Mouse (Mus musculus): ENCODE measurements at regions not wholly inside any gene's neighbourhood (a gene's known extent, or its start where the extent isn't known, plus 50 kb on each side); places are given as distances from the start of the nearest gene placed in this dataset.

- no peaks in the 10 kb centered on the region for H3K27me3 ChIP-seq (ENCODE audit: control insufficient read depth, insufficient read depth, low read length)
- H3K27ac ChIP-seq (ENCODE audit: insufficient read depth, low read length) = no peak overlapping the region
- no peak overlapping the region for H3K4me3 ChIP-seq (replicated peaks; ENCODE audit: insufficient read depth, low read depth, low read length)
- TF ChIP-seq CTCF (IDR thresholded peaks at IDR 0.05; ENCODE audit: borderline replicate concordance, insufficient read depth, low read depth, low read length) (no peak), POLR2A (IDR thresholded peaks at IDR 0.05; ENCODE audit: borderline replicate concordance, insufficient read depth, low read length) (no peak)
- DNase-seq = no peak
- peaks cover 3% of the 10 kb centered on the region; the same call in 1 of the 2 replicates for H3K4me1 ChIP-seq (ENCODE audit: control insufficient read depth, insufficient read depth, low read length)
Observed at GRCm38 (mm10) chr13:45196363-45196762, 117.9 kb downstream of the Gm9817 start.

- TF ChIP-seq CTCF (IDR thresholded peaks at IDR 0.05; ENCODE audit: borderline replicate concordance, insufficient read depth, low read depth, low read length) = no peak
- TF ChIP-seq POLR2A (IDR thresholded peaks at IDR 0.05; ENCODE audit: borderline replicate concordance, insufficient read depth, low read length) = no peak
- H3K27me3 ChIP-seq (ENCODE audit: control insufficient read depth, insufficient read depth, low read length) = no peaks in the 10 kb centered on the region
- no peak overlapping the region for H3K4me3 ChIP-seq (replicated peaks; ENCODE audit: insufficient read depth, low read depth, low read length)
- peak; percentile 44 to 63 for DNase-seq
- WGBS = 38% methylated on average over 9 of the region's 9 CpGs
- H3K4me1 ChIP-seq (ENCODE audit: control insufficient read depth, insufficient read depth, low read length) = peaks cover 3% of the 10 kb centered on the region; the same call in 1 of the 2 replicates
- H3K27ac ChIP-seq (ENCODE audit: insufficient read depth, low read length) = no peak overlapping the region
Observed at GRCm38 (mm10) chr13:45200511-45201120, 122.1 kb downstream of the Gm9817 start.

DNA sequence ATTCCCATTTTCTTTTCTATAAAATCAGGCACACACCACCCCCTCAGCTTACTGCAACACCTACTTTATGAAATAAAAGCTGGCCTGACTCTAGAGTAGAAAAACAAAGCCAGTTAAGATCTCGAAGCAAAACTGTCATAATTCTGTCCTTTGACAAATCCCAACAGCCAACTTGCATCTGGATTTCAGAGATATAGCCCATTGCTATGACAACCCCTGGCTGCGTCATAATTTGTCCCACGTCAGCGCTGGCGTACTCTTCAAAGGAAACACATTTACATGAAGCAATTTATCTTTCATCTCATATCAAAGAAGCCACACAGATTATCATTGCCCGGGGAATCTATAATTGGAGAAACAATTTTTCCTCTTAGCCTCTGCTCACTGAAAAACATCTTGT lies 126.4 kb downstream of the Gm9817 start:
- TF ChIP-seq POLR2A (IDR thresholded peaks at IDR 0.05; ENCODE audit: borderline replicate concordance, insufficient read depth, low read length) (no peak), CTCF (IDR thresholded peaks at IDR 0.05; ENCODE audit: borderline replicate concordance, insufficient read depth, low read depth, low read length) (no peak)
- H3K27me3 ChIP-seq (ENCODE audit: control insufficient read depth, insufficient read depth, low read length) = no peaks in the 10 kb centered on the region
- no peak for DNase-seq
- H3K4me1 ChIP-seq (ENCODE audit: control insufficient read depth, insufficient read depth, low read length) = peaks cover 3% of the 10 kb centered on the region; the same call in 1 of the 2 replicates
- H3K4me3 ChIP-seq (replicated peaks; ENCODE audit: insufficient read depth, low read depth, low read length) = no peak overlapping the region
- no peak overlapping the region for H3K27ac ChIP-seq (ENCODE audit: insufficient read depth, low read length)
- WGBS = 87% methylated on average over 6 of the region's 6 CpGs

- WGBS = 95% methylated on average over 5 of the region's 5 CpGs
- no peak overlapping the region for H3K4me3 ChIP-seq (replicated peaks; ENCODE audit: insufficient read depth, low read depth, low read length)
Observed at GRCm38 (mm10) chr13:45208540-45209197, 130.2 kb downstream of the Gm9817 start.

DNA sequence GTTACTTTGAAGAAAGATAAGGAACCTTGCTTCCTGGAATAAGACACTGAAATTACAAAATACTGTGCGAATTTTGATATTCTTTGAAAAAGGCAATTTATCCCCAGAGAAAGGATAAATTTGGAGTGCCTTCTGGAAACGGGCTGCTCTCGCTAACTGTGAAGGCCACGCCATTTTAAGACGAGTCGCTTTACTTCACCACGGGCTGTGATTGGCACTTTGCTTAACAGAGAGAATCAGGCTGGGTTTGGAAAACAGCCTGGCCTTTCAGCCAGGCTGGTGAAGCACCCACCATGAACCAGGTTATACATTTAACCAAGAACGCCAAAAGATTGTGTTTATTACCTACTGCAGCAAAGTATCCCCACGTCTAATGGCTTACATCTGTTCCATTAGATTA lies 132.7 kb downstream of the Gm9817 start:
- DNase-seq = no peak
- Histone ChIP-seq H3K27me3 (ENCODE audit: control insufficient read depth, insufficient read depth, low read length) (no peaks in the 10 kb centered on the region), H3K4me3 (replicated peaks; ENCODE audit: insufficient read depth, low read depth, low read length) (no peak overlapping the region), H3K27ac (ENCODE audit: insufficient read depth, low read length) (no peak overlapping the region), H3K4me1 (ENCODE audit: control insufficient read depth, insufficient read depth, low read length) (no peaks in the 10 kb centered on the region)
- TF ChIP-seq POLR2A (IDR thresholded peaks at IDR 0.05; ENCODE audit: borderline replicate concordance, insufficient read depth, low read length) = no peak
- TF ChIP-seq CTCF (IDR thresholded peaks at IDR 0.05; ENCODE audit: borderline replicate concordance, insufficient read depth, low read depth, low read length) = no peak
- 89% methylated on average over 9 of the region's 9 CpGs for WGBS

More at GRCm38 (mm10) chr13:45208540-45209197, 130.2 kb downstream of the Gm9817 start:
- no peaks in the 10 kb centered on the region for H3K27me3 ChIP-seq (ENCODE audit: control insufficient read depth, insufficient read depth, low read length)
- DNase-seq = no peak
- no peak overlapping the region for H3K27ac ChIP-seq (ENCODE audit: insufficient read depth, low read length)
- no peaks in the 10 kb centered on the region for H3K4me1 ChIP-seq (ENCODE audit: control insufficient read depth, insufficient read depth, low read length)
- no peak for TF ChIP-seq CTCF (IDR thresholded peaks at IDR 0.05; ENCODE audit: borderline replicate concordance, insufficient read depth, low read depth, low read length)
- TF ChIP-seq POLR2A (IDR thresholded peaks at IDR 0.05; ENCODE audit: borderline replicate concordance, insufficient read depth, low read length) = no peak

DNA sequence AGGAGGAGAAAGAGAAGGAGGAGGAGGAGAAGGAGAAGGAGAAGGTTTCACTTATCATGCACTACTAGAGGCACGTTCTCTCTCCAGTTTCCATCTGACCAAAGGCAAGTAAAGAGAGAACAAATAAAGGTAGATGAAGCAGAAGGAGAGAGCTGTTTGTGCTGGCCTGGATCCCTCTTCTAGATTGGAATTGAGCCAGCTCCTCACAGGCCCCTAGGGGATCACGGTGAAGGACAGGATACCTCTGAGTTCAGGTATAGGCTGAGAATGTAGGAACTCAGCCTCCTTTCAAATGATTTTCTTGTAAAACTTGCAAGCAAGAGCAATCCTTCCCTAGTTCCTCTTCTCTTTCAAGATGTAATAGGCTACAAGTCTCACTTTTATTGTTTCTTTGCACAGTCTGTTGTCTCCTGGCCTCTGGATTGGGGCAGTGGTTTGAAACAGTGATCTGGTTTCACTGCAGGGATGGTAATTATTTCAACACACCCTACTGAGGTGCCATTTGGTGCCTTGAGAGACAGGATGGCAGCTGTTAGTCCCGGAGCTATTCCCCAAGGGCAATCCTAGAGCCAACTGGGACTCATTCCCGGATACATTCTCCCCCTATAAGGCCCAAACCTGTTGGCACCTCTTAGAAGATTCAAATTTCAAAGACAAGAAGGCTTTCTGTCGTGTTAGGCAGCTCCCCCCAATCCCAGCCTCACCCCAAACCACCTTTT lies 134.8 kb downstream of the Gm9817 start:
- Histone ChIP-seq H3K4me3 (replicated peaks; ENCODE audit: insufficient read depth, low read depth, low read length) (no peak overlapping the region), H3K4me1 (ENCODE audit: control insufficient read depth, insufficient read depth, low read length) (no peaks in the 10 kb centered on the region), H3K27ac (ENCODE audit: insufficient read depth, low read length) (no peak overlapping the region), H3K27me3 (ENCODE audit: control insufficient read depth, insufficient read depth, low read length) (no peaks in the 10 kb centered on the region)
- DNase-seq = peak in 1 of 2 experiments; percentile 17
- TF ChIP-seq POLR2A (IDR thresholded peaks at IDR 0.05; ENCODE audit: borderline replicate concordance, insufficient read depth, low read length) (no peak), CTCF (IDR thresholded peaks at IDR 0.05; ENCODE audit: borderline replicate concordance, insufficient read depth, low read depth, low read length) (no peak)
- 15% methylated on average over 5 of the region's 5 CpGs for WGBS

- 70% methylated on average over 4 of the region's 4 CpGs for WGBS
- no peak for TF ChIP-seq CTCF (IDR thresholded peaks at IDR 0.05; ENCODE audit: borderline replicate concordance, insufficient read depth, low read depth, low read length)
- Histone ChIP-seq H3K4me3 (replicated peaks; ENCODE audit: insufficient read depth, low read depth, low read length) (no peak overlapping the region), H3K4me1 (ENCODE audit: control insufficient read depth, insufficient read depth, low read length) (no peaks in the 10 kb centered on the region), H3K27ac (ENCODE audit: insufficient read depth, low read length) (no peak overlapping the region), H3K27me3 (ENCODE audit: control insufficient read depth, insufficient read depth, low read length) (no peaks in the 10 kb centered on the region)
- no peak for DNase-seq
Observed at GRCm38 (mm10) chr13:45218251-45218650, 139.8 kb downstream of the Gm9817 start.

DNA sequence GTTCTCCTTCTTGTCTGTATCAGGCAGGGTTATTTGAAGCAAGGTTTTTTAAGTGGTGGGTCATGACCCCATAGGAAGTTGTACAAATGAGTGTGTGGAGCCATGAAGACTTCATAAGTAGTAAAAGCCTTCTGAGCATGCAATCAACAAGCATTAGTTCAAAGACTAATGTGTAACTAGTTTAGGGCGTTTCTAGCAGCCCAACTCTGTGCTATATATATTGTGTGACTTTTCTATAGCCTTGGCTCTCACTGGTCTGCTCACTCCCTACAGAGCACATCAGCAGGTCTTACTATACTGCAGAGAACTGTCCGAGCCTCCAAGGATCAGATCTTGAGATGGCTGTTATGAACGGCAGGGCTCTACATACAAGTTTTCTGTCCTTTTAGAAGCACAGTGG lies 141.2 kb downstream of the Gm9817 start:
- WGBS = 87% methylated on average over 3 of the region's 3 CpGs
- Histone ChIP-seq H3K27ac (ENCODE audit: insufficient read depth, low read length) (no peak overlapping the region), H3K27me3 (ENCODE audit: control insufficient read depth, insufficient read depth, low read length) (no peaks in the 10 kb centered on the region), H3K4me1 (ENCODE audit: control insufficient read depth, insufficient read depth, low read length) (no peaks in the 10 kb centered on the region), H3K4me3 (replicated peaks; ENCODE audit: insufficient read depth, low read depth, low read length) (no peak overlapping the region)
- TF ChIP-seq CTCF (IDR thresholded peaks at IDR 0.05; ENCODE audit: borderline replicate concordance, insufficient read depth, low read depth, low read length) (no peak), POLR2A (IDR thresholded peaks at IDR 0.05; ENCODE audit: borderline replicate concordance, insufficient read depth, low read length) (no peak)
- DNase-seq = no peak
